Mouse (Mus musculus) intestine, postnatal 0 days (tissue): Measurements from ENCODE around the gene Cpped1. TPM values are rescaled to one million over a fixed set of nuclear protein-coding genes. Genes with fewer than 3 reads are reported as not detected.

ENCODE experiments used
- ATAC-seq: fragments of 200-750 bp; cut with Nextera tagmentation; 2 replicates; pipeline ENCODE4 v1.8.0; 2017; ENCODE audit warnings: mild to moderate bottlenecking, moderate TSS enrichment, moderate library complexity
- H3K27ac ChIP-seq: fragments of 300-500 bp; sonication (generic); 2 replicates; pipeline ENCODE4 v1.5.1; 2014; ENCODE audit warnings: mild to moderate bottlenecking, low read depth, low read length, moderate library complexity
- H3K27me3 ChIP-seq: fragments of 300-500 bp; sonication (generic); replicated peaks from 2 replicates; pipeline ENCODE4 v1.6.1; 2014; ENCODE audit warnings: low read length, mixed read lengths; ENCODE audit not compliant: control insufficient read depth, insufficient read depth
- H3K36me3 ChIP-seq: fragments of 300-500 bp; sonication (generic); 2 replicates; pipeline ENCODE4 v1.6.1; 2014; ENCODE audit warnings: mild to moderate bottlenecking, moderate library complexity; ENCODE audit not compliant: control insufficient read depth, insufficient read depth
- H3K4me1 ChIP-seq: fragments of 300-500 bp; sonication (generic); replicated peaks from 2 replicates; pipeline ENCODE4 v1.6.1; 2014; ENCODE audit warnings: antibody characterized with exemption, low read length, mixed read lengths; ENCODE audit not compliant: control insufficient read depth, insufficient read depth
- H3K4me2 ChIP-seq: fragments of 300-500 bp; sonication (generic); replicated peaks from 2 replicates; pipeline ENCODE4 v1.6.1; 2014; ENCODE audit warnings: low read depth, mild to moderate bottlenecking, moderate library complexity
- H3K4me3 ChIP-seq: fragments of 300-500 bp; sonication (generic); 2 replicates; pipeline ENCODE4 v1.5.1; 2014; ENCODE audit warnings: low read depth, low read length
- H3K9ac ChIP-seq: fragments of 300-500 bp; sonication (generic); 2 replicates; pipeline ENCODE4 v1.6.1; 2014; ENCODE audit warnings: mild to moderate bottlenecking, low read depth, low read length
- H3K9me3 ChIP-seq: fragments of 300-500 bp; sonication (generic); 2 replicates; pipeline ENCODE4 v1.6.1; 2016; ENCODE audit warnings: mixed run types; ENCODE audit not compliant: control insufficient read depth
- CTCF ChIP-seq: sonication (generic); IDR thresholded peaks from 2 replicates; pipeline ENCODE4 v1.5.1; 2016; ENCODE audit warnings: low read depth, mild to moderate bottlenecking, control low read depth, antibody characterized with exemption, moderate library complexity
- WGBS: fragments of 180-500 bp; shearing (Covaris S2); extraction: QIAGEN DNeasy Blood & Tissue Kit; methylation state at CpG from one replicate; pipeline ENCODE4 v1.1.7; 2014; 5-methylcytosine and 5-hydroxymethylcytosine counted together
- polyA plus RNA-seq: library from polyadenylated mRNA; unstranded; fragments of >200 nt; fragmentation: Nextera tagmentation; extraction: Ambion mirVana; gene quantifications from 2 replicates; pipeline ENCODE4 v1.2.1, GENCODE M21; 2015

Gene Cpped1
- polyA plus RNA-seq, 1 experiment from 2014 or later = 31.6 TPM

DNA sequence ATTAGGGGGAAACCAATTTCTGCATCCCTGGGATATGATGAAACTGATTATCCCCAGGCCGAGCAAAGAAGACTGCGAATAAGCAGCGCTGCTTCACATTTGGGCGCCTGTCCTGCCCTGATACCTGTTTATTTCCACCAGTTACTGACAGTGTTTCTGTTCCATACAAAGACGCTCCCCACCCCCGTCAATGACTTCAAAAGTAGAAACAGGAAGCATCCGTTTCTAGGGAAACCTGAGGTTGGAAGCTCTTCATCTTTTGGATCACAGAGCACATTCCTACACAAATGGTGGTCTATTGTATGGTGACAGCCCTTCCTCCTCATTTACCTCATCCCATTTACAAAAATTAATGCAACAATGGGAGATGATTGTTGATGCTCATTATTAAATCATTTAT, 84.4 kb downstream of the Cpped1 start:
- Histone ChIP-seq H3K27ac (no peak overlapping the region), H3K36me3 (peaks cover 15% of the 10 kb centered on the region; the same call in 1 of the 2 replicates), H3K27me3 (no peaks in the 10 kb centered on the region), H3K4me1 (no peaks in the 10 kb centered on the region), H3K4me2 (no peak overlapping the region), H3K9me3 (no peaks in the 10 kb centered on the region), H3K9ac (no peak overlapping the region), H3K4me3 (no peak overlapping the region)
- no peak for TF ChIP-seq CTCF
- no peak for ATAC-seq
- 75% methylated on average over 7 of the region's 7 CpGs for WGBS

DNA sequence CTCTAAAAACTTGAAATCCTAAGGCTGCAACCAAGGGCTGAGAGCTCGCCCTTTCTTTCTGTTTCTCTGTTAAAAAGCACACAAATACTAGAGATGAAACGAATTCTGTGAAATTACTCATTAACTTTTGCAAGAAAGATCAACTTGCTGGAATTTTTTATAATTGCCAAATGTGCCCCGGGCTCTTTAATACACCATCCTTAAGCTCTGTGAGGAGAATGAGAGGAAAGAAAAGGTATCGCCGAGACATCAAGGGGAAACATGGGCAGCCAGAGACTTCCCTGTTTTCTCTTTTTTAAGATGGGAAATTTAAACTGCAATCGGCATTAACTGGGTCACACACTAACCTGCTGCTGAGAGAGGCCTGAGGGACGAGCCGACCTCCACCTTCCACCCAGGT, 84.9 kb downstream of the Cpped1 start:
- H3K27me3 ChIP-seq = no peaks in the 10 kb centered on the region
- peaks cover 16% of the 10 kb centered on the region; the same call in 1 of the 2 replicates for H3K36me3 ChIP-seq
- no peak overlapping the region for H3K4me2 ChIP-seq
- ATAC-seq = no peak
- H3K4me3 ChIP-seq = no peak overlapping the region
- no peak for TF ChIP-seq CTCF
- no peaks in the 10 kb centered on the region for H3K4me1 ChIP-seq
- H3K9me3 ChIP-seq = no peaks in the 10 kb centered on the region
- no peak overlapping the region for H3K27ac ChIP-seq
- H3K9ac ChIP-seq = no peak overlapping the region
- 60% methylated on average over 8 of the region's 8 CpGs for WGBS

DNA sequence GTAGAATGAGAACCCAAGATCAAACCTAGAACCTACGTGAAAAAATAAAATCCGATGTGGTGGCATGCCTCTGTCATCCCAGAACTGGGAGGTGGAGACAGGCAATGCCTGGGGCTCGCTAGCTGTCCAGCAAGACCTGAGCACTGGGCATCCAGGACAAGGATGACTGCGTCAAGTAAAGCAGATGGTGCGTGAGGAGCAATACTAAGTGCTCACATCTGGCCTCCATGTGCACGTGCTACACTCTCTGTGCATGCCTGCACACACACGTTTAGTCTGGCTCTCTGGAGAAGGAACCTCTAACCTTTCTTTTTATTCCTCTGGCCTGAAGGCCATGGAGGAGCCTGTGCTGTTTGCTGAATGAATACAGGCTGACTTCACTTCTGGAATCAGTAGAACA, 88.5 kb downstream of the Cpped1 start:
- no peak for TF ChIP-seq CTCF
- Histone ChIP-seq H3K4me2 (no peak overlapping the region), H3K9me3 (no peaks in the 10 kb centered on the region), H3K4me3 (no peak overlapping the region), H3K27me3 (no peaks in the 10 kb centered on the region), H3K9ac (no peak overlapping the region), H3K4me1 (no peaks in the 10 kb centered on the region), H3K36me3 (peaks cover 8% of the 10 kb centered on the region; the same call in 1 of the 2 replicates), H3K27ac (no peak overlapping the region)
- ATAC-seq = no peak
- 88% methylated on average over 7 of the region's 7 CpGs for WGBS

DNA sequence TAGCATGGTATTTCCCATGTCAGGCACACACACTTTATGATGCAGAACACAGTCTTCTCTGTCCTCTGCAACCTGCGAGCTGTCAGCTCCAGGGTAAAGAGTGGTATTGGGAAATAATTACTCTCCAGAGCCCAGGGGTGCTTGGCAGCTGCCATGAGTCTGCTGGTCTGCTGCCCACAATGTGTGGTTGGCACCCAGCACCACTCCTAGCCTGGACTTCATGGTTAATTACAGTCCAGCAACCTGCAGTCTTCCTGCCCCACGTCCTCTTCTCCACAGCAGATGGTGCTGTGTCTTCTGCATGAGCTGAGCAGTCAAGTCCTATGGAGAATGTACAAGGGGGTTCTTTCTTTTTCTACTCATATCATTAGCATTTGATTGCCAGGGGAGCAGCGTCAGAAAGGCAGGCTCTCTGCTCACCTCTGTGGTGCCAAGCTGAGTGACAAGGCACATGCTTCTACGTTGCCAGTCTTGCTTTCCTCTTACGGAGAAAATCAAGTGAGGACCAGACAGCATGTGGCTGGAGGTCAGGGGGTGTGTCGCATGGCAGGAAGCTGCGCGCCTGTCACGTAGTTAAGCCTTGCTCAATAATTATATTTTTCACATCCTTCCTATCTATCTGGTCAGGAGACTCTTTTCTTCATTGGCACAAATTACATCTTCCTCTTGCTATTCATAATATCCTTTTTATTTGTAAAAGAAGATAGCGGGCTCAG, 94.2 kb downstream of the Cpped1 start:
- Histone ChIP-seq H3K27me3 (no peaks in the 10 kb centered on the region), H3K4me1 (no peaks in the 10 kb centered on the region), H3K36me3 (peaks cover 10% of the 10 kb centered on the region; the same call in 1 of the 2 replicates), H3K9ac (no peak overlapping the region), H3K9me3 (no peaks in the 10 kb centered on the region), H3K27ac (no peak overlapping the region), H3K4me2 (no peak overlapping the region), H3K4me3 (no peak overlapping the region)
- ATAC-seq = no peak
- TF ChIP-seq CTCF = no peak
- WGBS = 84% methylated on average over 10 of the region's 10 CpGs

- WGBS = 81% methylated on average over 8 of the region's 8 CpGs
- no peak for ATAC-seq
These were observed 97.1 kb downstream of the Cpped1 start for GRCm38 (mm10) chr16:11812119-11812518.

DNA sequence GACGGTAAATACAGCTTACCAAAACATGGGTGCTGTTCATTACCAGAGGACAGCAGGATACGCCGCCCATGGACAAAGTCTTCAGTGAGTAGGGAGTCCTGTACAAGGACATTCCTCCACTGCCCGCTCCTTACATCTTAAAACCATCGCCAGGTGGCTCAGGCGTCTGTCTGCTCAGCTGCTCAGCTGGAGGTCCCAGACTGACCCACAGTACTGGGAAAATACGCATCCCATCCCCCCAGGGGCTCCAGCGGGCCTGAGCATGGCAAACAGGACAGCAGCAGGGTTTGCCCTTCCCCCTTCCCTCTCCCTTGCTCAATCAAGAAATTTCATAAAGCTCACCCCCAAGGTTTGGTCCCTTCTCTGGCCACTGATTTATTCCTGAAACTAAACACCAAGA, 99.6 kb downstream of the Cpped1 start:
- no peak overlapping the region for H3K4me2 ChIP-seq
- peaks cover 10% of the 10 kb centered on the region; the same call in 1 of the 2 replicates for H3K36me3 ChIP-seq
- H3K4me1 ChIP-seq = no peaks in the 10 kb centered on the region
- TF ChIP-seq CTCF = no peak
- H3K9ac ChIP-seq = no peak overlapping the region
- no peak overlapping the region for H3K27ac ChIP-seq
- H3K9me3 ChIP-seq = no peaks in the 10 kb centered on the region
- no peaks in the 10 kb centered on the region for H3K27me3 ChIP-seq
- ATAC-seq = no peak
- no peak overlapping the region for H3K4me3 ChIP-seq
- 72% methylated on average over 8 of the region's 8 CpGs for WGBS

More at GRCm38 (mm10) chr16:11812119-11812518, 97.1 kb downstream of the Cpped1 start:
- H3K9ac ChIP-seq = no peak overlapping the region
- no peaks in the 10 kb centered on the region for H3K27me3 ChIP-seq
- no peaks in the 10 kb centered on the region for H3K4me1 ChIP-seq
- H3K9me3 ChIP-seq = no peaks in the 10 kb centered on the region
- H3K27ac ChIP-seq = no peak overlapping the region
- no peak overlapping the region for H3K4me2 ChIP-seq
- no peak for TF ChIP-seq CTCF
- peaks cover 7% of the 10 kb centered on the region; the same call in 1 of the 2 replicates for H3K36me3 ChIP-seq
- no peak overlapping the region for H3K4me3 ChIP-seq
